Mouse (Mus musculus) mouse trophoblast stem cell (cell line): ENCODE data around the gene Lin28b.

ENCODE experiments used
- in situ Hi-C, 2 experiments: fragments of 300-500 bp; cut with MseI, MboI; formaldehyde crosslinking; loops; 2 replicates in 1 of 2; 3 replicates in 1 of 2; pipeline ENCODE4 v1.15.1; 2025

Lin28b gene

GRCm38 (mm10) chr10:45328196-45329000, 157.8 kb downstream of the Lin28b start:
- in situ Hi-C loops: no loop called here
